Comparison of ENCODE assay signal across 8 mouse cellular contexts in genomic region chr7:141482531-141483024, GRCm38 (mm10). TPM values are rescaled to one million over a fixed set of nuclear protein-coding genes. Genes with fewer than 3 reads are reported as not detected.
A peak's percentile ranks its signal among the peaks of the same experiment; 100 is the strongest.
DNase-seq lines count a peak whose midpoint lies in the region; ATAC-seq lines count a peak whose summit lies in the region.

No protein-coding gene starts in this region.

- peak overlapping the region; percentile 45 for H3K4me3 ChIP-seq in kidney, embryonic 14.5 days (ENCODE audit: low read length)
- H3K4me3 ChIP-seq in embryonic facial prominence, embryonic 10.5 days, result peak overlapping the region; percentile 74
- H3K4me3 ChIP-seq in hindbrain, embryonic 14.5 days (replicated peaks; ENCODE audit: low read length), result peak overlapping the region; percentile 70
- H3K4me3 ChIP-seq in midbrain, embryonic 15.5 days, result peak overlapping the region; percentile 70

- no peak for DNase-seq in kidney, postnatal 4 days
- no peak for DNase-seq in embryonic facial prominence, embryonic 10.5 days (ENCODE audit: low spot score)
- DNase-seq in hindbrain, embryonic 14.5 days (ENCODE audit: low spot score), result no peak
- no peak for DNase-seq in c-Kit-positive CD71-positive TER-119-positive erythroid progenitor cells, embryonic 14.5 days (ENCODE audit: low spot score)
- DNase-seq in layer of hippocampus, postnatal 36 days, result no peak
- DNase-seq in lung, adult 18-20 months, result no peak

- peaks cover 32% of the 10 kb centered on the region for H3K4me1 ChIP-seq in kidney, embryonic 14.5 days (ENCODE audit: control insufficient read depth, insufficient read depth, low read length)
- peaks cover 39% of the 10 kb centered on the region for H3K4me1 ChIP-seq in embryonic facial prominence, embryonic 10.5 days
- peaks cover 26% of the 10 kb centered on the region for H3K4me1 ChIP-seq in hindbrain, embryonic 14.5 days (replicated peaks; ENCODE audit: control insufficient read depth, insufficient read depth, low read length)
- peaks cover 41% of the 10 kb centered on the region for H3K4me1 ChIP-seq in midbrain, embryonic 15.5 days

- H3K27me3 ChIP-seq in kidney, embryonic 14.5 days (ENCODE audit: control insufficient read depth, insufficient read depth, low read length), result no peaks in the 10 kb centered on the region
- H3K27me3 ChIP-seq in embryonic facial prominence, embryonic 10.5 days (replicated peaks; ENCODE audit: low read depth, poor library complexity, severe bottlenecking), result peaks cover 31% of the 10 kb centered on the region
- H3K27me3 ChIP-seq in hindbrain, embryonic 14.5 days (ENCODE audit: control insufficient read depth, insufficient read depth, low read length), result peaks cover 10% of the 10 kb centered on the region; the same call in 1 of the 2 replicates
- H3K27me3 ChIP-seq in midbrain, embryonic 15.5 days (replicated peaks), result peaks cover 4% of the 10 kb centered on the region; the same call in 1 of the 2 replicates

- ATAC-seq in kidney, embryonic 14.5 days (ENCODE audit: low FRiP score, low TSS enrichment), result no peak; the same call in 1 of the 2 replicates
- peak; percentile 3; the same call in 1 of the 2 replicates for ATAC-seq in hindbrain, embryonic 14.5 days (ENCODE audit: low FRiP score)
- ATAC-seq in midbrain, embryonic 15.5 days (replicated peaks), result peak; percentile 23

- H3K9ac ChIP-seq in kidney, embryonic 14.5 days (ENCODE audit: low read depth, low read length), result peak overlapping the region; percentile 52
- H3K9ac ChIP-seq in hindbrain, embryonic 14.5 days, result peak overlapping the region; percentile 80
- H3K9ac ChIP-seq in midbrain, embryonic 15.5 days, result peak overlapping the region; percentile 68

- H3K4me2 ChIP-seq in kidney, embryonic 14.5 days (replicated peaks; ENCODE audit: low read depth, low read length), result peak overlapping the region; percentile 73
- peak overlapping the region; percentile 90 for H3K4me2 ChIP-seq in hindbrain, embryonic 14.5 days (replicated peaks)
- H3K4me2 ChIP-seq in midbrain, embryonic 15.5 days, result peak overlapping the region; percentile 89

- H3K9me3 ChIP-seq in kidney, embryonic 14.5 days (ENCODE audit: control insufficient read depth, low read length), result no peaks in the 10 kb centered on the region
- H3K9me3 ChIP-seq in embryonic facial prominence, embryonic 10.5 days, result no peaks in the 10 kb centered on the region
- no peaks in the 10 kb centered on the region for H3K9me3 ChIP-seq in hindbrain, embryonic 14.5 days (ENCODE audit: control insufficient read depth, low read length)
- no peaks in the 10 kb centered on the region for H3K9me3 ChIP-seq in midbrain, embryonic 15.5 days

- H3K36me3 ChIP-seq in kidney, embryonic 14.5 days (ENCODE audit: control insufficient read depth, insufficient read depth, low read length), result no peaks in the 10 kb centered on the region
- 0 out of 2 replicates have a peak, but pooled peaks cover 2% of the 10 kb centered on the region for H3K36me3 ChIP-seq in embryonic facial prominence, embryonic 10.5 days (replicated peaks)
- no peaks in the 10 kb centered on the region; the same call in 1 of the 2 replicates for H3K36me3 ChIP-seq in hindbrain, embryonic 14.5 days (replicated peaks; ENCODE audit: control insufficient read depth, insufficient read depth)
- H3K36me3 ChIP-seq in midbrain, embryonic 15.5 days (replicated peaks), result no peaks in the 10 kb centered on the region

- no peak overlapping the region for H3K27ac ChIP-seq in kidney, embryonic 14.5 days (ENCODE audit: low read depth, low read length)
- 0 out of 2 replicates have a peak overlapping the region, but pooled peaks have one; percentile 55 for H3K27ac ChIP-seq in embryonic facial prominence, embryonic 10.5 days (replicated peaks)
- peak overlapping the region; percentile 75; the same call in 1 of the 2 replicates for H3K27ac ChIP-seq in hindbrain, embryonic 14.5 days
- H3K27ac ChIP-seq in midbrain, embryonic 15.5 days, result peak overlapping the region; percentile 74

- 9% methylated on average over 11 of the region's 11 CpGs for WGBS in kidney, embryonic 14.5 days
- 9% methylated on average over 11 of the region's 11 CpGs for WGBS in embryonic facial prominence, embryonic 10.5 days
- 4% methylated on average over 11 of the region's 11 CpGs for WGBS in hindbrain, embryonic 14.5 days
- WGBS in midbrain, embryonic 15.5 days, result 7% methylated on average over 11 of the region's 11 CpGs

RNA-seq across cellular contexts. Expression of gene Tspan4, which starts 7.5 kb away (rescaled TPM):
- 71.9 and 90.2 TPM in 2 replicates for polyA plus RNA-seq in kidney, embryonic 14.5 days (2014; fragmentation: Nextera tagmentation; extraction: Ambion mirVana)
- 32.6 and 34.2 TPM in 2 replicates for polyA plus RNA-seq in embryonic facial prominence, embryonic 10.5 days (2016; fragmentation: Nextera tagmentation; extraction: Ambion mirVana)
- polyA plus RNA-seq in hindbrain, embryonic 14.5 days (2014; fragmentation: Nextera tagmentation; extraction: Ambion mirVana), result 61.0 and 62.2 TPM in 2 replicates
- 49.1 and 55.3 TPM in 2 replicates for polyA plus RNA-seq in midbrain, embryonic 15.5 days (2015; fragmentation: Nextera tagmentation; extraction: Ambion mirVana)
- total RNA-seq in layer of hippocampus, postnatal 36 days (2021), result 10 to 100 TPM; 13.1 to 13.7 TPM

RNA-seq across cellular contexts. Expression of gene Polr2l, which starts 7.6 kb away (rescaled TPM):
- 77.9 and 85.5 TPM in 2 replicates for polyA plus RNA-seq in kidney, embryonic 14.5 days (2014; fragmentation: Nextera tagmentation; extraction: Ambion mirVana)
- 84.0 and 86.0 TPM in 2 replicates for polyA plus RNA-seq in embryonic facial prominence, embryonic 10.5 days (2016; fragmentation: Nextera tagmentation; extraction: Ambion mirVana)
- 81.9 and 93.0 TPM in 2 replicates for polyA plus RNA-seq in hindbrain, embryonic 14.5 days (2014; fragmentation: Nextera tagmentation; extraction: Ambion mirVana)
- polyA plus RNA-seq in midbrain, embryonic 15.5 days (2015; fragmentation: Nextera tagmentation; extraction: Ambion mirVana), result 82.4 and 83.8 TPM in 2 replicates
- 10 to 100 TPM; 42.8 to 44.9 TPM for total RNA-seq in layer of hippocampus, postnatal 36 days (2021)

RNA-seq across cellular contexts. Expression of gene Cd151, which starts 15.4 kb away (rescaled TPM):
- polyA plus RNA-seq in kidney, embryonic 14.5 days (2014; fragmentation: Nextera tagmentation; extraction: Ambion mirVana), result 93.2 and 108 TPM in 2 replicates
- polyA plus RNA-seq in embryonic facial prominence, embryonic 10.5 days (2016; fragmentation: Nextera tagmentation; extraction: Ambion mirVana), result 20.6 and 22.4 TPM in 2 replicates
- polyA plus RNA-seq in hindbrain, embryonic 14.5 days (2014; fragmentation: Nextera tagmentation; extraction: Ambion mirVana), result 47.0 and 50.4 TPM in 2 replicates
- 18.8 and 20.5 TPM in 2 replicates for polyA plus RNA-seq in midbrain, embryonic 15.5 days (2015; fragmentation: Nextera tagmentation; extraction: Ambion mirVana)
- 10 to 100 TPM; 21.4 to 21.5 TPM for total RNA-seq in layer of hippocampus, postnatal 36 days (2021)

RNA-seq across cellular contexts. Expression of gene Cracr2b, which starts 21.7 kb away (rescaled TPM):
- 13.1 and 13.4 TPM in 2 replicates for polyA plus RNA-seq in kidney, embryonic 14.5 days (2014; fragmentation: Nextera tagmentation; extraction: Ambion mirVana)
- polyA plus RNA-seq in embryonic facial prominence, embryonic 10.5 days (2016; fragmentation: Nextera tagmentation; extraction: Ambion mirVana), result 6.6 and 8.3 TPM in 2 replicates
- polyA plus RNA-seq in hindbrain, embryonic 14.5 days (2014; fragmentation: Nextera tagmentation; extraction: Ambion mirVana), result 3.7 and 8.1 TPM in 2 replicates
- 7.6 and 8.7 TPM in 2 replicates for polyA plus RNA-seq in midbrain, embryonic 15.5 days (2015; fragmentation: Nextera tagmentation; extraction: Ambion mirVana)
- 1 to 10 TPM; 3.9 to 6.0 TPM for total RNA-seq in layer of hippocampus, postnatal 36 days (2021)

RNA-seq across cellular contexts. Expression of gene Pnpla2, which starts 27.6 kb away (rescaled TPM):
- 27.4 and 31.9 TPM in 2 replicates for polyA plus RNA-seq in kidney, embryonic 14.5 days (2014; fragmentation: Nextera tagmentation; extraction: Ambion mirVana)
- polyA plus RNA-seq in embryonic facial prominence, embryonic 10.5 days (2016; fragmentation: Nextera tagmentation; extraction: Ambion mirVana), result 13.2 and 14.3 TPM in 2 replicates
- 15.3 and 18.4 TPM in 2 replicates for polyA plus RNA-seq in hindbrain, embryonic 14.5 days (2014; fragmentation: Nextera tagmentation; extraction: Ambion mirVana)
- 17.7 and 20.1 TPM in 2 replicates for polyA plus RNA-seq in midbrain, embryonic 15.5 days (2015; fragmentation: Nextera tagmentation; extraction: Ambion mirVana)
- 10 to 100 TPM; 17.7 to 27.0 TPM for total RNA-seq in layer of hippocampus, postnatal 36 days (2021)
